Comparison of ENCODE assay signal across 8 mouse cellular contexts in genomic region chr19:10677915-10678771, GRCm38 (mm10). TPM values are rescaled to one million over a fixed set of nuclear protein-coding genes. Genes with fewer than 3 reads are reported as not detected.
DNase-seq lines count a peak whose midpoint lies in the region; ATAC-seq and TF ChIP-seq lines count a peak whose summit lies in the region.

Pga5 (minus strand) TSS chr19:10678071.

- no peaks in the 10 kb centered on the region for H3K36me3 ChIP-seq in heart, embryonic 10.5 days
- no peaks in the 10 kb centered on the region for H3K36me3 ChIP-seq in kidney, postnatal 0 days (ENCODE audit: insufficient read depth, low read length)
- no peaks in the 10 kb centered on the region for H3K36me3 ChIP-seq in liver, embryonic 11.5 days (ENCODE audit: control insufficient read depth, insufficient read depth, low read length)

- H3K4me1 ChIP-seq in heart, embryonic 10.5 days: peaks cover 10% of the 10 kb centered on the region; the same call in 1 of the 2 replicates
- H3K4me1 ChIP-seq in kidney, postnatal 0 days (replicated peaks; ENCODE audit: insufficient read depth, low read length): no peaks in the 10 kb centered on the region
- peaks cover 5% of the 10 kb centered on the region; the same call in 1 of the 2 replicates for H3K4me1 ChIP-seq in liver, embryonic 11.5 days (replicated peaks; ENCODE audit: control insufficient read depth, insufficient read depth, low read length)

- H3K4me3 ChIP-seq in heart, embryonic 10.5 days: no peak within 1 kb of the TSS
- no peak within 1 kb of the TSS for H3K4me3 ChIP-seq in kidney, postnatal 0 days (replicated peaks; ENCODE audit: low read depth, low read length)
- no peak within 1 kb of the TSS for H3K4me3 ChIP-seq in liver, embryonic 11.5 days (ENCODE audit: low read depth, low read length)

- H3K9ac ChIP-seq in kidney, postnatal 0 days (ENCODE audit: low read depth, low read length): no peak within 1 kb of the TSS
- H3K9ac ChIP-seq in liver, embryonic 11.5 days (ENCODE audit: low read depth, low read length): no peak within 1 kb of the TSS

- no peak within 1 kb of the TSS for H3K4me2 ChIP-seq in kidney, postnatal 0 days (ENCODE audit: low read length)
- no peak within 1 kb of the TSS for H3K4me2 ChIP-seq in liver, embryonic 11.5 days

- peak; percentile 72 to 91 for DNase-seq in heart, adult 18-20 months
- DNase-seq in heart, embryonic 10.5 days (ENCODE audit: low spot score): no peak
- DNase-seq in embryo, embryonic 9.5 days (ENCODE audit: extremely low spot score): peak; percentile 66
- peak; percentile 74 to 88 for DNase-seq in gastrocnemius, postnatal 4 days (ENCODE audit: low spot score in 2 of 2)
- peak; percentile 83 for DNase-seq in kidney, postnatal 0 days (ENCODE audit: low spot score)
- peak; percentile 50 for DNase-seq in liver, embryonic 11.5 days (ENCODE audit: low spot score)
- DNase-seq in natural killer cell, adult 2 months (ENCODE audit: low spot score in 2 of 2): peak; percentile 64 to 73
- peak; percentile 81 to 90 for DNase-seq in spleen, postnatal 4 days (ENCODE audit: low spot score in 2 of 2)

- TF ChIP-seq CTCF in kidney, postnatal 0 days (IDR thresholded peaks at IDR 0.05; ENCODE audit: low read depth): peak; percentile 94

- no peak within 1 kb of the TSS for H3K27ac ChIP-seq in heart, embryonic 10.5 days
- H3K27ac ChIP-seq in kidney, postnatal 0 days: no peak within 1 kb of the TSS
- no peak within 1 kb of the TSS for H3K27ac ChIP-seq in liver, embryonic 11.5 days (ENCODE audit: low read depth, low read length)

- WGBS in heart, embryonic 10.5 days: 25% methylated on average over 6 of the region's 6 CpGs
- WGBS in kidney, postnatal 0 days: 35% methylated on average over 6 of the region's 6 CpGs
- 24% methylated on average over 6 of the region's 6 CpGs for WGBS in liver, embryonic 11.5 days

- peaks cover 7% of the 10 kb centered on the region; the same call in 1 of the 2 replicates for H3K27me3 ChIP-seq in heart, embryonic 10.5 days (ENCODE audit: insufficient read depth, poor library complexity, severe bottlenecking)
- no peaks in the 10 kb centered on the region for H3K27me3 ChIP-seq in kidney, postnatal 0 days (ENCODE audit: insufficient read depth, low read length)
- no peaks in the 10 kb centered on the region for H3K27me3 ChIP-seq in liver, embryonic 11.5 days (replicated peaks; ENCODE audit: control insufficient read depth, insufficient read depth, low read length)

- no peaks in the 10 kb centered on the region for H3K9me3 ChIP-seq in heart, embryonic 10.5 days
- no peaks in the 10 kb centered on the region for H3K9me3 ChIP-seq in kidney, postnatal 0 days (replicated peaks; ENCODE audit: low read length)
- no peaks in the 10 kb centered on the region for H3K9me3 ChIP-seq in liver, embryonic 11.5 days (ENCODE audit: control insufficient read depth, low read length)

- ATAC-seq in kidney, postnatal 0 days (replicated peaks; ENCODE audit: low FRiP score, low read depth): no peak
- peak; percentile 68; the same call in 1 of the 2 replicates for ATAC-seq in liver, embryonic 11.5 days (replicated peaks; ENCODE audit: low FRiP score)

RNA-seq across cellular contexts. Expression of gene Pga5, which starts in this region (rescaled TPM):
- total RNA-seq in heart, adult 18-20 months (2021): not detected
- polyA plus RNA-seq in heart, embryonic 10.5 days (2016; fragmentation: Nextera tagmentation; extraction: Ambion mirVana): not detected in 2 replicates
- not detected for total RNA-seq in gastrocnemius, postnatal 4 days (2021)
- 0.43 and 0.70 TPM in 2 replicates for polyA plus RNA-seq in kidney, postnatal 0 days (2015; fragmentation: Nextera tagmentation; extraction: Ambion mirVana)
- polyA plus RNA-seq in liver, embryonic 11.5 days (2014; fragmentation: Nextera tagmentation; extraction: Ambion mirVana): not detected in 2 replicates

Comparison
In these comparisons a context has a peak if more than half of its experiments do, and no peak if none do; other contexts are left out.
1. Peak in DNase-seq in heart, adult 18-20 months; RNA of the gene not detected or under 1 TPM.
2. Peak in DNase-seq in gastrocnemius, postnatal 4 days; RNA of the gene not detected or under 1 TPM.
3. Peak in DNase-seq in kidney, postnatal 0 days; RNA of the gene not detected or under 1 TPM.
4. Peak in DNase-seq and ATAC-seq in liver, embryonic 11.5 days; RNA of the gene not detected or under 1 TPM.